Comparison of ENCODE assay signal across 8 mouse cellular contexts in the genomic region with DNA sequence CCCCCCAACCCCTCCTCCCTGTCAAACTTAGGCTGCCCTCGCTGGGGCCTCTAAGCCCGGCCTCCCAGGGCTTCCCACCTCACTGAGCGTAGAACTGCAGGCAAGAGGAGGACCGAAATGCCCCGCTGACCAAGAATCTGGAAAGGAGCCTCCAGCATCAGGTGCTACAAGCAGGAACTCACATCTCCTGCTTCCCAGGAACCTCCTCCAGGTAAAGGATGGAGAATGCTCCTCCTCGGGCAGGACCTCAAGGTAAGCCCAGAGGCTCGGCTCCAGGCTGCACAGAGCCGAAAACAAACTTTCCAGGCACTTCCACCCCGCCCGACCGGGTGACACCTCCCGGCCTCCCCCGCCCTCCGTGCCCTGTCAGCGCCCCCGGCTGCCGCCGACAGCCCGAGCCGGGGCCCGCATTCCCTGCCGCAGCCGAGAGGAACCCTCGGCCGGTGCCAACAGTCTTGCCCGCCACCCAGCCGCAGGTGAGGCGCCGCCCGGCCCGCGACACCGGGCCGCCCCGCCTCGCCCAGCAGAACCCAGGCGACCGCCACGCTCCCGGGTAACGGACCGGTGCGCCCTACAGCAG. TPM values are rescaled to one million over a fixed set of nuclear protein-coding genes. Genes with fewer than 3 reads are reported as not detected.
DNase-seq lines count a peak whose midpoint lies in the region; ATAC-seq lines count a peak whose summit lies in the region.

No protein-coding gene starts in this region.

- intact Hi-C loops in left cerebral cortex, postnatal 4 days (cut with DNase I): no loop called here
- intact Hi-C loops in left cerebral cortex, postnatal 36 days (cut with DNase I): no loop called here

- H3K9ac ChIP-seq in forebrain, embryonic 13.5 days: peak overlapping the region; percentile 93
- H3K9ac ChIP-seq in stomach, embryonic 15.5 days: peak overlapping the region; percentile 76

- peaks cover 51% of the 10 kb centered on the region for H3K79me2 ChIP-seq in macrophage (ENCODE audit: inconsistent target)

- peak; percentile 33 for ATAC-seq in forebrain, embryonic 13.5 days
- peak; percentile 32 for ATAC-seq in stomach, embryonic 15.5 days (ENCODE audit: insufficient read depth, low FRiP score, low read depth)

- H3K27me3 ChIP-seq in forebrain, embryonic 13.5 days: no peaks in the 10 kb centered on the region
- H3K27me3 ChIP-seq in stomach, embryonic 15.5 days (replicated peaks): no peaks in the 10 kb centered on the region

- H3K4me3 ChIP-seq in forebrain, embryonic 13.5 days: peak overlapping the region; percentile 99
- H3K4me3 ChIP-seq in macrophage (ENCODE audit: inconsistent target): peak overlapping the region; percentile 74
- peak overlapping the region; percentile 87 for H3K4me3 ChIP-seq in stomach, embryonic 15.5 days (replicated peaks)

- H3K27ac ChIP-seq in forebrain, embryonic 13.5 days: peak overlapping the region; percentile 85
- peak overlapping the region; percentile 42 for H3K27ac ChIP-seq in macrophage
- peak overlapping the region; percentile 85 for H3K27ac ChIP-seq in stomach, embryonic 15.5 days

- H3K9me3 ChIP-seq in forebrain, embryonic 13.5 days (replicated peaks): no peaks in the 10 kb centered on the region
- no peaks in the 10 kb centered on the region for H3K9me3 ChIP-seq in stomach, embryonic 15.5 days

- H3K4me1 ChIP-seq in forebrain, embryonic 13.5 days: peaks cover 27% of the 10 kb centered on the region
- H3K4me1 ChIP-seq in stomach, embryonic 15.5 days: peaks cover 13% of the 10 kb centered on the region; the same call in 1 of the 2 replicates

- H3K4me2 ChIP-seq in forebrain, embryonic 13.5 days: peak overlapping the region; percentile 89
- H3K4me2 ChIP-seq in stomach, embryonic 15.5 days: peak overlapping the region; percentile 68

- no peaks in the 10 kb centered on the region; the same call in 1 of the 2 replicates for H3K36me3 ChIP-seq in forebrain, embryonic 13.5 days (ENCODE audit: poor library complexity, severe bottlenecking)
- no peaks in the 10 kb centered on the region for H3K36me3 ChIP-seq in macrophage (ENCODE audit: inconsistent target)
- H3K36me3 ChIP-seq in stomach, embryonic 15.5 days: no peaks in the 10 kb centered on the region

- WGBS in forebrain, embryonic 13.5 days: 1% methylated on average over 43 of the region's 43 CpGs
- under 1% methylated on average over 41 of the region's 43 CpGs for WGBS in macrophage (ENCODE audit: missing documents)
- under 1% methylated on average over 39 of the region's 43 CpGs for WGBS in stomach, embryonic 15.5 days

- DNase-seq in left cerebral cortex, postnatal 4 days: peak; percentile 44
- no peak for DNase-seq in left cerebral cortex, postnatal 36 days (ENCODE audit: low spot score in 2 of 2)
- DNase-seq in adrenal gland, postnatal 10 days: peak; percentile 59
- peak; percentile 55 to 65 for DNase-seq in kidney, adult 8-10 months
- DNase-seq in right cerebral cortex, postnatal 36 days (ENCODE audit: low spot score in 2 of 2): no peak

RNA-seq across cellular contexts. Expression of gene Pdpk1, which starts 9.8 kb away (rescaled TPM):
- 10 to 100 TPM; 67.0 to 68.3 TPM for total RNA-seq in left cerebral cortex, postnatal 4 days (2021)
- total RNA-seq in left cerebral cortex, postnatal 36 days (2021): 100 to 1,000 TPM; 107 to 110 TPM
- 10 to 100 TPM; 46.8 to 53.3 TPM for total RNA-seq in adrenal gland, postnatal 10 days (2021)
- 49.7 and 54.1 TPM in 2 replicates for polyA plus RNA-seq in forebrain, embryonic 13.5 days (2015; fragmentation: Nextera tagmentation; extraction: Ambion mirVana)
- 100 to 1,000 TPM in 14 of 26 experiments, 10 to 100 TPM in 12; 59.3 to 214 (median 102) TPM for total RNA-seq in macrophage (2018; cell fraction: chromatin; rRNA removed)
- 10 to 100 TPM; 21.3 to 35.4 (median 27.4) TPM for total RNA-seq in macrophage (2018; cell fraction: cytosol; rRNA removed)
- 100 to 1,000 TPM in 7 of 26 experiments, 10 to 100 TPM in 19; 40.0 to 122 (median 62.9) TPM for total RNA-seq in macrophage (2018; cell fraction: nucleus; rRNA removed)
- 10.4 to 18.5 TPM (median 17.4 TPM) in 3 replicates for polyA plus RNA-seq in macrophage (2018)
- polyA plus RNA-seq in stomach, embryonic 15.5 days (2015; fragmentation: Nextera tagmentation; extraction: Ambion mirVana): 36.1 and 38.9 TPM in 2 replicates

RNA-seq across cellular contexts. Expression of gene Amdhd2, which starts 22.6 kb away (rescaled TPM):
- 10 to 100 TPM; 30.2 to 32.0 TPM for total RNA-seq in left cerebral cortex, postnatal 4 days (2021)
- total RNA-seq in left cerebral cortex, postnatal 36 days (2021): 10 to 100 TPM; 29.1 to 29.5 TPM
- total RNA-seq in adrenal gland, postnatal 10 days (2021): 10 to 100 TPM; 36.6 to 44.2 TPM
- polyA plus RNA-seq in forebrain, embryonic 13.5 days (2015; fragmentation: Nextera tagmentation; extraction: Ambion mirVana): 30.1 and 31.8 TPM in 2 replicates
- total RNA-seq in macrophage (2018; cell fraction: chromatin; rRNA removed): 100 to 1,000 TPM in 20 of 26 experiments, 10 to 100 TPM in 6; 60.5 to 540 (median 175) TPM
- total RNA-seq in macrophage (2018; cell fraction: cytosol; rRNA removed): 100 to 1,000 TPM; 135 to 212 (median 181) TPM
- total RNA-seq in macrophage (2018; cell fraction: nucleus; rRNA removed): 100 to 1,000 TPM in 19 of 26 experiments, 10 to 100 TPM in 7; 73.3 to 325 (median 152) TPM
- 69.2 to 101 TPM (median 69.2 TPM) in 3 replicates for polyA plus RNA-seq in macrophage (2018)
- polyA plus RNA-seq in stomach, embryonic 15.5 days (2015; fragmentation: Nextera tagmentation; extraction: Ambion mirVana): 25.1 and 29.3 TPM in 2 replicates

RNA-seq across cellular contexts. Expression of gene Atp6v0c, which starts 28.6 kb away (rescaled TPM):
- total RNA-seq in left cerebral cortex, postnatal 4 days (2021): 100 to 1,000 TPM; 770 to 834 TPM
- 1,000 to 10,000 TPM; 1,241 to 1,448 TPM for total RNA-seq in left cerebral cortex, postnatal 36 days (2021)
- total RNA-seq in adrenal gland, postnatal 10 days (2021): 100 to 1,000 TPM; 286 to 329 TPM
- polyA plus RNA-seq in forebrain, embryonic 13.5 days (2015; fragmentation: Nextera tagmentation; extraction: Ambion mirVana): 602 and 648 TPM in 2 replicates
- 100 to 1,000 TPM; 138 to 505 (median 301) TPM for total RNA-seq in macrophage (2018; cell fraction: chromatin; rRNA removed)
- 1,000 to 10,000 TPM; 1,805 to 2,723 (median 2,167) TPM for total RNA-seq in macrophage (2018; cell fraction: cytosol; rRNA removed)
- 1,000 to 10,000 TPM in 4 of 26 experiments, 100 to 1,000 TPM in 22; 281 to 1,066 (median 916) TPM for total RNA-seq in macrophage (2018; cell fraction: nucleus; rRNA removed)
- 1,634 to 2,526 TPM (median 2,187 TPM) in 3 replicates for polyA plus RNA-seq in macrophage (2018)
- polyA plus RNA-seq in stomach, embryonic 15.5 days (2015; fragmentation: Nextera tagmentation; extraction: Ambion mirVana): 495 and 512 TPM in 2 replicates

Comparison
In these comparisons a context has a peak if more than half of its experiments do, and no peak if none do; other contexts are left out.
1. DNase-seq: peak in left cerebral cortex, postnatal 4 days (single experiment), adrenal gland, postnatal 10 days (single experiment) and kidney, adult 8-10 months (2 of 2); none in left cerebral cortex, postnatal 36 days (0 of 2) and right cerebral cortex, postnatal 36 days (0 of 2).
2. Peak in every context shown above with its lines, with median percentiles within 50 percentile points of each other: H3K27ac ChIP-seq and H3K4me3 ChIP-seq.